Mouse (Mus musculus): ENCODE measurements around the gene Caskin1. TPM values are rescaled to one million over a fixed set of nuclear protein-coding genes. Genes with fewer than 3 reads are reported as not detected.

The Caskin1 gene
- polyA plus RNA-seq, 1 experiment from 2014 or later = 52.2 TPM

DNA sequence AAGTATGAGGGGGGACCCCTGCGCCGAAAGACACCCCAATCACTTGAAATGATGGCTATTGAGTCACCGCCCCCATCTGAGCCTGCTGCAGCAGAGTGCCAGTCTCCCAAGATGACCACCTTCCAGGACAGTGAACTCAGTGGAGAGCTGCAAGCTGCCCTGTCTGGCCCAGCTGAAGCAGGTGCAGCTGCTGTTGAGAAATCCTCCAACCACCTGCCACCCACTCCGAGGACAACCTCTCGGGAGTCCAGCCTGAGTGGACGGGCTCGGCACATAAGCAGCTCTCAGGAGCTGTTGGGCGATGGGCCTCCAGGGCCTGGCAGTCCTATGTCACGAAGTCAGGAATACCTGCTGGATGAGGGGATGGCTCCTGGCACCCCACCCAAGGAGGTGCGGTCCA, 15.7 kb downstream of the Caskin1 start:
- H3K4me3 ChIP-seq (ENCODE audit: low read depth, low read length) = no peak overlapping the region
- 91% methylated on average over 10 of the region's 10 CpGs for WGBS
- no peaks in the 10 kb centered on the region for H3K27me3 ChIP-seq (ENCODE audit: control insufficient read depth, insufficient read depth, low read length)
- H3K27ac ChIP-seq (ENCODE audit: low read depth, low read length) = no peak overlapping the region
- no peak overlapping the region for H3K4me2 ChIP-seq (ENCODE audit: low read depth, low read length)
- no peak overlapping the region for H3K9ac ChIP-seq (replicated peaks; ENCODE audit: low read depth, low read length)
- H3K4me1 ChIP-seq (ENCODE audit: control insufficient read depth, insufficient read depth, low read length) = 0 out of 2 replicates have a peak, but pooled peaks cover 6% of the 10 kb centered on the region
- no peak for ATAC-seq (ENCODE audit: low read depth)
- peaks cover 74% of the 10 kb centered on the region for H3K36me3 ChIP-seq (ENCODE audit: control insufficient read depth, insufficient read depth, low read length)
- no peaks in the 10 kb centered on the region for H3K9me3 ChIP-seq (ENCODE audit: control insufficient read depth, low read length)

DNA sequence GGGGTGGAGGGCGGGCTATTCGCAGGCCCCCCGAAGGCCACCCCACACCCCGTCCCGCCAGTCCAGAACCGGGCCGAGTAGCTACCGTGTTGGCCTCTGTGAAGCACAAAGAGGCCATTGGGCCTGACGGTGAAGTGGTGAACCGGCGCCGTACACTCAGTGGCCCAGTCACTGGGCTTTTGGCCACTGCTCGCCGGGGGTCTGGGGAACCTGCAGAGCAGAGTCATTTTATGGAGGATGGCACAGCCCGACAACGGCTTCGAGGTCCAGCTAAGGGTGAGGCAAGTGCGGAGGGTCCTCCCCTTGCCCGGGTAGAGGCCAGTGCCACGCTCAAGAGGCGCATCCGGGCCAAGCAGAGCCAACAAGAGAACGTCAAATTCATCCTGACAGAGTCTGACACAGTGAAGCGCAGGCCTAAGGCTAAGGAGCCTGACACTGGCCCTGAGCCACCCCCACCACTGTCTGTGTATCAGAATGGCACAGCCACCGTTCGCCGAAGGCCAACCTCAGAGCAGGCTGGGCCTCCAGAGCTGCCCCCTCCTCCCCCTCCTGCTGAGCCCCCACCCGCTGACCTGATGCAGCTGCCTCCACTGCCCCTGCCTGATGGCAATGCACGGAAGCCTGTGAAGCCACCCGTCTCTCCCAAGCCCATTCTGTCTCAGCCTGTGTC, 17.0 kb downstream of the Caskin1 start:
- H3K36me3 ChIP-seq (ENCODE audit: control insufficient read depth, insufficient read depth, low read length) = peaks cover 77% of the 10 kb centered on the region
- H3K4me3 ChIP-seq (ENCODE audit: low read depth, low read length) = no peak overlapping the region
- no peaks in the 10 kb centered on the region for H3K9me3 ChIP-seq (ENCODE audit: control insufficient read depth, low read length)
- 88% methylated on average over 30 of the region's 30 CpGs for WGBS
- no peaks in the 10 kb centered on the region for H3K27me3 ChIP-seq (ENCODE audit: control insufficient read depth, insufficient read depth, low read length)
- H3K27ac ChIP-seq (ENCODE audit: low read depth, low read length) = no peak overlapping the region
- 0 out of 2 replicates have a peak, but pooled peaks cover 6% of the 10 kb centered on the region for H3K4me1 ChIP-seq (ENCODE audit: control insufficient read depth, insufficient read depth, low read length)
- no peak for ATAC-seq (ENCODE audit: low read depth)
- H3K4me2 ChIP-seq (ENCODE audit: low read depth, low read length) = no peak overlapping the region
- H3K9ac ChIP-seq (replicated peaks; ENCODE audit: low read depth, low read length) = no peak overlapping the region

DNA sequence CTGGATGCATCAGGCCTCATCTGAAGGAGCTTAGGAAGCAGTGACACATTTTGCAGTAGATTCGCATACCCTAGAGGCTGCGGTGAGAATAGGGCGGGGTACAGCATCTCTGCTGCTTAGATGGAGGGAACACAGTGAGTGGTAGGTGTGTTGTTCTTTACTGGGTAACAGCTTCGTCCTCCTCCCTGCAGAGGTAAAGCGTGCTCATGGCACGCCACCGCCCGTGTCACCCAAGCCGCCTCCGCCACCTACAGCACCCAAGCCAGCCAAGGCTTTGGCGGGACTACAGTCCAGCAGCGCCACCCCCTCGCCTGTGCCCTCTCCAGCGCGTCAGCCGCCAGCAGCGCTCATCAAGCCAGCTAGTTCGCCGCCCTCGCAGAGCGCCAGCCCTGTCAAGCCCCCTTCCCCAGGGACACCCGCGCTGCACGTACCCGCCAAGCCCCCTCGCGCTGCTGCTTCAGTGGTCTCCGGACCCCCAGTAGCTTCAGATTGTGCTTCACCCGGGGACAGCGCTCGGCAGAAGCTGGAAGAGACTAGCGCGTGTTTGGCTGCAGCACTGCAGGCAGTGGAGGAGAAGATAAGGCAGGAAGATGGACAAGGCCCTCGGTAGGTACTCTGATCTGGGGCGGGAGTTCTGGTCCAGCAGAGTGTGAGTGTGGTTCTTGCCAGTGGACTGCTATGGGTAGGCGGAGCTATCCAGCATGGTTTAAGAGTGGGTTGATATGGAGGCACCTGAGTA, 18.1 kb downstream of the Caskin1 start:
- no peaks in the 10 kb centered on the region for H3K27me3 ChIP-seq (ENCODE audit: control insufficient read depth, insufficient read depth, low read length)
- H3K4me3 ChIP-seq (ENCODE audit: low read depth, low read length) = no peak overlapping the region
- no peak overlapping the region for H3K9ac ChIP-seq (replicated peaks; ENCODE audit: low read depth, low read length)
- no peak overlapping the region for H3K4me2 ChIP-seq (ENCODE audit: low read depth, low read length)
- ATAC-seq (ENCODE audit: low read depth) = peak; percentile 28; the same call in 1 of the 2 replicates
- H3K9me3 ChIP-seq (ENCODE audit: control insufficient read depth, low read length) = no peaks in the 10 kb centered on the region
- H3K36me3 ChIP-seq (ENCODE audit: control insufficient read depth, insufficient read depth, low read length) = peaks cover 73% of the 10 kb centered on the region
- H3K27ac ChIP-seq (ENCODE audit: low read depth, low read length) = no peak overlapping the region
- 0 out of 2 replicates have a peak, but pooled peaks cover 6% of the 10 kb centered on the region for H3K4me1 ChIP-seq (ENCODE audit: control insufficient read depth, insufficient read depth, low read length)
- 35% methylated on average over 29 of the region's 36 CpGs for WGBS

DNA sequence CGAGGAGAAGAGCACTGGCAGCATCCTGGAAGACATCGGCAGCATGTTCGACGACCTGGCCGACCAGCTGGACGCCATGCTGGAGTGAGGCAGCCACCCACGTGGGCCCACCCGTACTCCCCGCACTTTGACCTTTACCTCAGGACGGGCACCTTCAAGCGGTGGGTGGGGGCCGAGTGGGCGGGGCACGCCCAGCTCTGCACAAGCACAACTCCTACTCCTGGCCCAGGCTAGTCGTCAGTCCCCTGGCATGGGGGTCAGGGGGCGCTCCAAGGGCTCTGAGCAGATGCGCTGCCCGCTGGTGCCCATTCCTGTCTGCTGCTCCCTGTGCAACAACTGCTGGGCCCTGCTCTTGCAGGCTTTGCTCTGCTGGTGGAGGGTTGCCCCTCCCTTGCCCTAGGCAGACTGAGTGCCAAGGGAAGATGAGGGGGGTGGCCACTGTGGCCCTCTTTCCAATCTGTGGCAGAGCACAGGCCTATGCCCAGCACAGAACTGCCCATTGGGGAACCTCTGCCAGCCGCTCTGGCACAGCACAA, 18.8 kb downstream of the Caskin1 start:
- Histone ChIP-seq H3K36me3 (ENCODE audit: control insufficient read depth, insufficient read depth, low read length) (peaks cover 73% of the 10 kb centered on the region), H3K27me3 (ENCODE audit: control insufficient read depth, insufficient read depth, low read length) (no peaks in the 10 kb centered on the region), H3K4me3 (ENCODE audit: low read depth, low read length) (no peak overlapping the region), H3K4me2 (ENCODE audit: low read depth, low read length) (no peak overlapping the region), H3K4me1 (ENCODE audit: control insufficient read depth, insufficient read depth, low read length) (0 out of 2 replicates have a peak, but pooled peaks cover 6% of the 10 kb centered on the region), H3K9ac (replicated peaks; ENCODE audit: low read depth, low read length) (no peak overlapping the region), H3K9me3 (ENCODE audit: control insufficient read depth, low read length) (no peaks in the 10 kb centered on the region), H3K27ac (ENCODE audit: low read depth, low read length) (no peak overlapping the region)
- WGBS = 46% methylated on average over 15 of the region's 19 CpGs
- no peak for ATAC-seq (ENCODE audit: low read depth)

DNA sequence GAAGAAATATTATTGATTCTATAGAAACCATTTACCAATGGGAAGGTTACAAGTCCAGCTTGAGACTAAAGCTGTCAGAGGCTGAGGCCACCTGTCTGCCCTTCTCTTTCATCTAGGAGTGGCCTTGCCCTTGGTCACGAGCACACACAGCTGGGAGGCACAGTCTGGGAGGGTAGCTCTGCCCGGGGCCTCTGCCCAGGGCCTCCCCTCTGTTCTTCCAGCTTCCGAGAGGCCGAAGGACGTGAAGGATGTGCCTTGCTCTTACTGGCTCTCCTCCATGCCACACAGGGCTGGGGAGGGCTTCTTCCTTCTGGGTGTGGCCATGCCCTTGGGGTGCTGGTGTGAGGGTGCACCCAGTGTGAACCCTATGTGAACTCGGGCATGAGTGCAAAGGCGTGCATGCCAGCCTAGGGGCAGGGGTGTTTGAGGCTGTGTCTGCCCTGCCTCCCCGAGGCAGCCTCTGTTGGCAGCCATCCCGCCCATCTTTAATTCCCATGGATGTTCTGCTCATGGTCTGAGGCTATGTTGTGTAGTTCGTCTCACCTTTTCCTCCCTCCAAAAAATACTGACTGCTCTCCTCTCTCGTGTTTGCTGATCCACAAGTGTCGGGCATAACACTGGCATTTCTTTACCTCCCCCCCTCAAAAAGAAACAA, 19.5 kb downstream of the Caskin1 start:
- H3K9me3 ChIP-seq (ENCODE audit: control insufficient read depth, low read length) = no peaks in the 10 kb centered on the region
- H3K4me1 ChIP-seq (ENCODE audit: control insufficient read depth, insufficient read depth, low read length) = 0 out of 2 replicates have a peak, but pooled peaks cover 6% of the 10 kb centered on the region
- H3K36me3 ChIP-seq (ENCODE audit: control insufficient read depth, insufficient read depth, low read length) = peaks cover 69% of the 10 kb centered on the region
- H3K4me3 ChIP-seq (ENCODE audit: low read depth, low read length) = no peak overlapping the region
- H3K27ac ChIP-seq (ENCODE audit: low read depth, low read length) = no peak overlapping the region
- no peak overlapping the region for H3K9ac ChIP-seq (replicated peaks; ENCODE audit: low read depth, low read length)
- 75% methylated on average over 12 of the region's 12 CpGs for WGBS
- no peak for ATAC-seq (ENCODE audit: low read depth)
- no peaks in the 10 kb centered on the region for H3K27me3 ChIP-seq (ENCODE audit: control insufficient read depth, insufficient read depth, low read length)
- H3K4me2 ChIP-seq (ENCODE audit: low read depth, low read length) = no peak overlapping the region

DNA sequence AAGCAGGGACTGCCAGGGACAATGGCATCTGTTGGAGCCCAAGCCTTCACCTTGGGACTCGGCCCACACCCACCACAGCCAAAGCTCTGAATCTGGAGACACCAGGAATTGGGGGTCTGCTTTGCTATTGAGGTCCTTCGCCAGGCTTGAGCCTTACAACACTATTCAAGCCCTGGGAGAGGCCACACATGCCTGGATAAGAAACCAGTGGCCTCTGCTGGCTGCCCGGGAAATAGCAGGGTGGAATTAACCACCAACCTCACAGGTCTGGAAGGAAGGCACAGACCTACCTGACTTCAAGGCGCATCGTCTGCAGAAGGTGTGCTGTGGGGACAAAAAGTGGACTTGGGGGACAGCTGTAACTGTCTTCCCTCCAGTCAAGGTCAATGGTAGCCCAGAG, 25.2 kb downstream of the Caskin1 start:
- Histone ChIP-seq H3K27me3 (ENCODE audit: control insufficient read depth, insufficient read depth, low read length) (no peaks in the 10 kb centered on the region), H3K4me3 (ENCODE audit: low read depth, low read length) (no peak overlapping the region), H3K27ac (ENCODE audit: low read depth, low read length) (no peak overlapping the region), H3K9me3 (ENCODE audit: control insufficient read depth, low read length) (no peaks in the 10 kb centered on the region), H3K4me1 (ENCODE audit: control insufficient read depth, insufficient read depth, low read length) (no peaks in the 10 kb centered on the region), H3K36me3 (ENCODE audit: control insufficient read depth, insufficient read depth, low read length) (peaks cover 55% of the 10 kb centered on the region), H3K4me2 (ENCODE audit: low read depth, low read length) (no peak overlapping the region), H3K9ac (replicated peaks; ENCODE audit: low read depth, low read length) (no peak overlapping the region)
- ATAC-seq (ENCODE audit: low read depth) = peak; percentile 62; the same call in 1 of the 2 replicates
- WGBS = 57% methylated on average over 5 of the region's 5 CpGs

DNA sequence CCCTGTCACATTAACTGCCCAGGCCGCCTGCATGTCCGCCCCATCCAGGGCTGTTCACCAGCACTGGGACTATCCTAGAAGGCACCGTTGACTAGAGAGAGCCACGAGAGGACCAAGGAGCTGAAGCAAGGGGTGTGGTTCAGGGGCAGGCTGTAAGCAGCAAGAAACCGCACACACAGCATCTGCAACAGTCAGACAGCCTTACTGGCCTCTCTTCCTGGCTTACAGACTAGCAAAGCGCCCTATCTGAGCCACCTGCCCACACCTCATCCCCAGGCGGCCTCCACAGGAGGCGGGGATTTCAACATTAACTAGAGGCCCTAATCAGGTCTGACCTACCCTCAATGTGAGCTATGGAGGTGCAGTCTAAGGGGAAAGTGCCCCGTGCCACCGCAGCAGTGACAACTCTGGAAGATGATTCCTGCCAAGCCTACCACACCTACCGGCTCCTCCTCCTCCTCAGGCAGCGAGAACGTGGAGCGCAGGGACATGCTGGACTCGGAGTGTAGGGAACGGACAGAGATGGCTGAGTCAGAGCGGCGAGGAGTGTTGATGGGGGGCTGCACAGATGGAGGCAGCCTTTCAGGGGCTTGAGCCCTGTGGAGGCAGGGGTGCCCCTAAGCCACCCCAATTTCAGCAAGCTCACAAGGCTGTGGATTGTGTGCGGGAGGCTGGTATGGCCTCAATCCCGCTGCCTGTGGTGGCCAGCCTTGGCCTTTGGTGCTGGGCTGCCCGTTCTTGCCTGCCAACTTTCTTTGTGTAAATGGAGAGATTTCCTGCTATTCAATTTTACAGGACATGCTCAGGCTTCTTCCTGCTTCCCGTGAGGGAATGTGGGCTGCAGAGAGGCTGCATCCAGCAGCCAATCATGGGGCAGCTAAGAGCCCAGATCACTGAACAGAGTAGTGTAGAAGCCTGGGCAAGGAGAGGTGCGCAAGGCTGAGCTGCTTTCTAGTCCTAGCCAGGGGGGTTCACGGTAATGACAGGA, 26.2 kb downstream of the Caskin1 start:
- no peak overlapping the region for H3K4me2 ChIP-seq (ENCODE audit: low read depth, low read length)

DNA sequence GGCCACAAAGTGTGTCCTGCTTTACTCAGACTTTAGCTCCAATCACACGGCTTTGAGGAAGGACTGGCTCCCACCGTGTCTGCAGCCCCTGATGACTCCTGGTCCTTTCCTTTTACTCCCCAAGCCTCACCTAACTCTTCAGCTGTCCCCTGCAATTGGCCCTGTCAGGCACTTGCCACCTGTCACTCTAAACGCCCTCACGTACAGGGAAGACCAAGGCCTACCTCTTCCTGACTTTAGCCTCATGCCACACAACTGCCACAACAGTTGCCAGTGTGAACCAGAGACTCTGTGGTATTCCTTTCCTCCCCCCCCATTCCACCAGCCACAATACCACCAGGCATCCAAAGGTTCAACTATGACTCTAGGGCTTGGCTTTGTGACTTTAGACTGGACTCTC, 32.0 kb downstream of the Caskin1 start:
- WGBS = 85% methylated on average over 4 of the region's 4 CpGs
- Histone ChIP-seq H3K9me3 (ENCODE audit: control insufficient read depth, low read length) (no peaks in the 10 kb centered on the region), H3K27ac (ENCODE audit: low read depth, low read length) (no peak overlapping the region), H3K4me2 (ENCODE audit: low read depth, low read length) (no peak overlapping the region), H3K36me3 (ENCODE audit: control insufficient read depth, insufficient read depth, low read length) (peaks cover 22% of the 10 kb centered on the region), H3K4me1 (ENCODE audit: control insufficient read depth, insufficient read depth, low read length) (no peaks in the 10 kb centered on the region), H3K4me3 (ENCODE audit: low read depth, low read length) (no peak overlapping the region), H3K27me3 (ENCODE audit: control insufficient read depth, insufficient read depth, low read length) (no peaks in the 10 kb centered on the region), H3K9ac (replicated peaks; ENCODE audit: low read depth, low read length) (no peak overlapping the region)
- no peak for ATAC-seq (ENCODE audit: low read depth)

More for the DNA sequence above, 26.2 kb downstream of the Caskin1 start:
- WGBS = 88% methylated on average over 24 of the region's 24 CpGs
- H3K9ac ChIP-seq (replicated peaks; ENCODE audit: low read depth, low read length) = no peak overlapping the region
- H3K9me3 ChIP-seq (ENCODE audit: control insufficient read depth, low read length) = no peaks in the 10 kb centered on the region
- peaks cover 50% of the 10 kb centered on the region for H3K36me3 ChIP-seq (ENCODE audit: control insufficient read depth, insufficient read depth, low read length)
- no peak overlapping the region for H3K4me3 ChIP-seq (ENCODE audit: low read depth, low read length)
- H3K4me1 ChIP-seq (ENCODE audit: control insufficient read depth, insufficient read depth, low read length) = no peaks in the 10 kb centered on the region
- H3K27me3 ChIP-seq (ENCODE audit: control insufficient read depth, insufficient read depth, low read length) = no peaks in the 10 kb centered on the region
- ATAC-seq (ENCODE audit: low read depth) = no peak
- no peak overlapping the region for H3K27ac ChIP-seq (ENCODE audit: low read depth, low read length)

Measured in neural tube, embryonic 14.5 days (tissue).